Mouse (Mus musculus) ovary, postnatal 36 days (tissue): ENCODE measurements around the gene Zfand2a.

ENCODE experiments used
- DNase-seq: peaks from one replicate; pipeline ENCODE4 v3.0.0; 2022; ENCODE audit warnings: low spot score, mixed read lengths

Gene Zfand2a

DNA sequence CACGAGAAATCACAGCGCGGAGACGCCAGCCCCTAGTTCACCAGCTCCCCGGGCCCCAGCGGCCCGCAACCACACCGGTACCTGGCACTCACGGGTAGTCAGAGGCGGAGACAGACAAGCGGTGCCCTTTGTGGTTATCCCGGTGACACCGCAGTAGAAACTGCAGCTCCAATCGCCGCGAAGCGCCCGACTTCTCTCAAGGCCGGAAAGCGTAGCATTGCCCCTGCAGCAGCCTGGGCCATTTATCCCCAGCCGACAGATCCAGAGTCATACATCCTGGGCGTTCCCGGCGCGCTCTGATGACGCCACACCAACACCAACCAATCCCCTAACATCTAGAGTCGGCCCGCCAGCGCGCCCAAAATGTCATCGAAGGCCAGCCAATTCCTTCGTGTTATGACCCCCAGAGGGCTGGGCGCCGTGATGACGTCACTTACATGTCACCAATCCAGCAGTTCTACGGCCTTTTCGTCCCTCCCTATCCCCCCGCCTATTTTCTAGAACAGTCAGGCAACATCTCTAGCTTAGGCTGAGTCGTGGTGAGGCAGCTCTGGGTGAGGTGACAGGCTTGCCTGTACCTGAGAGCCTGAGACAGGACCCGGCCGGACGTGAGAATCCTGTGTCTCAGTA, at the start of gene Zfand2a:
Gene Zfand2a, minus strand, starts transcription at position 365 of the 630 bp plus-strand sequence.
- peak; percentile 97 for DNase-seq

GRCm38 (mm10) chr5:139528851-139529250, 44.5 kb upstream of the Zfand2a start:
- no peak for DNase-seq

- DNase-seq: no peak
Observed at GRCm38 (mm10) chr5:139521987-139522386, 37.6 kb upstream of the Zfand2a start.

DNA sequence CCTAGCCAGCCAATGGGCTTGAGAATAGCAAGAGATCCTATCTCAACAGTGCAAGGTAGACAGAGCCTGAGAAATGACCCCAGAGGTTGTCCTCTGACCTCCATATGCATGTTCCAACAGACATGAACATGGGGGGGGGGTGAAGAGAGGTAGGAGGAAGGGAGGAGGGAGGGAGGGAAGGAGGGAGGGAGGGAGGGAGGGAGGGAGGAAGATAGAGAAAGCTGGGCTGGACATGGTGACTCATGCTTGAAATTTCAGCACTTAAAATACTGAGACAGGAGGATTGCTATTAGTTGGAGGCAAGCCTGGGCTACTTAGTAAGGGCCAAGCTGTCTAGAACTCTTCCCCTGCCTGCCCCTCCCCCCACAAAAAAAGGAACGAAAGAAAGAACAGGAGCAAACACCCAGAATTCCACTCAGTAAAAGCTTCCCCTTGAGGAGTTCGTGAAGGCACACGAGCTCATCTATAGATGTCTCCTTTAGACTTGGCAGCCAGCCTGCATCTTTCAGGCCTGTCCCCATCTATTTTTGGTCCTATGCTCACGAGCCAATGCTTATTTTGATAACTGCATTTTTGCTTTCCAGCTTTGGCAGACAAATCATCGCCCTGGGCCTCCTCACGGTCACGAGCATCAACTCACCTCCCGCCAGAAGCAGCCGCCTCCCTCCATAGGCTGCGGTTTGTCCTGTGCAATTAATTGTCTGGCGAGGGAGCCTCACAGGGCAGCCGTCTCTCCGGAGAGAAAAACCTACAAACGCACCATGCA, 35.9 kb upstream of the Zfand2a start:
- no peak for DNase-seq

- DNase-seq: no peak
Observed at GRCm38 (mm10) chr5:139516281-139516680, 31.9 kb upstream of the Zfand2a start.

GRCm38 (mm10) chr5:139512201-139512600, 27.9 kb upstream of the Zfand2a start:
- no peak for DNase-seq

GRCm38 (mm10) chr5:139510682-139511366, 26.5 kb upstream of the Zfand2a start:
- DNase-seq: no peak

DNA sequence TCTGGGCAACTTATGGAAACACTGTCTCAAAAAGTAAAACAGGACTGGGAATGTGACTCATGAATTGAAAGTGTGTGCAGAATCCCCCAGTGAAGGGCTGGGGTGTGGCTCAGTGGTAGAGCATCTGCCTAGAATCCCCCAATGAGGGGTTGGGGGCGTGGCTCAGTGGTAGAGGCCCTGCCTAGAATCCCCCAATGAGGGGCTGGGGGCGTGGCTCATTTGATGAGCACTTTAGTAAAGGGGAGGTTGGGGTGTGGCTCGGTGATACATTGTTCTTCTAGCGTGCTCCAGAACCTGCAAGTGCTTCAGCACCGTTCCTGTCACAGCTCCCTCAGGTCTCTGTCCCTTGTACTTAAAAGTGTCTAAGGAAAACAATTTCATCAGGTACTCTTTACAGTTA, 21.9 kb upstream of the Zfand2a start:
- no peak for DNase-seq

- DNase-seq: peak; percentile 77
Observed at GRCm38 (mm10) chr5:139505073-139505606, 20.8 kb upstream of the Zfand2a start.

DNA sequence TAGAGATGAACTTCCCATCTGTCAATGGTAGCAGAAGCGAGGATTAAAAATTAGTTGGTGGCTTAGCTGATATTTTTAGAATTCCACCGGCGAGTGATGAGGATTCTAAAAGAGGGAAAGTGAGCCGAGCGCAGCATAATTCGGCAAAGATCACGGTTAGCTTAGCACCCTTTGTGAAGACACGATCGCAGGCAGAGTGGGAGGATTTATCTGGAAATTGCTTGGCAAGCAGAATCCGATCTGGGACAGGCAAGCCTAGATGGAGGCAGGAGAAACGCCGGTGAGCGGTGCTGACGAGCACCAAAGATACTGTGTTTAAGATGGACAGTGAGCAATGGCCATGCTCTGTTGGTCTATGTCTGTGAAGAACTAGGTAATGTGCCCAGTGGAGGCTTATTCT, 17.9 kb upstream of the Zfand2a start:
- no peak for DNase-seq

DNA sequence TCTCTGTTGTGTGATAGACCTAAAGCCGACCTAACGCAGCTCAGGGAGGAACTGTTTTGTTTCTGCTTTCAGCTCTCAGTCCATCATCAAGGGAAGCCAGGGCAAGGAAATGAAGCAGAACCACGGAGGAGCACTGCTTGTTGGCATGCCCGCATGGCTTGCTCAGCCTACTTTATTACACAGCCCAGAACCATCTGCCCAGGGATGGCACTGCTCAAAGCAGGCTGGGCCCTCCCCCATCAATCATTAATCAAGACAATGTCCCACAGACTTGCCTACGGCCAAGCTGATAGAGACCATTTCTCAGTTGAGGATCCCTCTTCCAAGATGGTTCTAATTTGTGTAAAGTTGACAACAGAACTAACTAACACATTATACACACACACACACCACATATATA, 14.4 kb upstream of the Zfand2a start:
- DNase-seq: no peak

GRCm38 (mm10) chr5:139496939-139497338, 12.6 kb upstream of the Zfand2a start:
- DNase-seq: no peak

- peak; percentile 14 for DNase-seq
Observed at GRCm38 (mm10) chr5:139495019-139495669, 10.8 kb upstream of the Zfand2a start.

DNA sequence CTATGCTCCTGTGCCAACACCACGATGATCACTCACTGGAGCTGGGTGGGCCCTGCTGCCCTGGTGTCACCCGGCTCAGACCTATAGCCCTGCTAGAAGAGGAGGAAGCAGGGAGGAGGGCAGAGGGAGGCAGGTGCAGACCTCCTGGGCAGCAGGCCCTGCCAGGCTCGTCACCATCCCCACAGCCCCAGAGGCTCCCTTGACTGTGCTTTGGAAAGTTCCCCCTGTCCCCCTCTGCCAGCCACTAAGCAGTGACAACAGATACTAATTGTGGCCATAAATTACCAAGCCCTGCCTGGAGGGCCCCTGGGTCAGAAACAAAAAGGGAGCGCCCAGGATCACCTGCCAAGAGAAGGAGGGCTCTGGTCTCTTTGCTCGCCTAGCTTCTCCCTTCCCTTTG, 9.3 kb upstream of the Zfand2a start:
- no peak for DNase-seq

DNA sequence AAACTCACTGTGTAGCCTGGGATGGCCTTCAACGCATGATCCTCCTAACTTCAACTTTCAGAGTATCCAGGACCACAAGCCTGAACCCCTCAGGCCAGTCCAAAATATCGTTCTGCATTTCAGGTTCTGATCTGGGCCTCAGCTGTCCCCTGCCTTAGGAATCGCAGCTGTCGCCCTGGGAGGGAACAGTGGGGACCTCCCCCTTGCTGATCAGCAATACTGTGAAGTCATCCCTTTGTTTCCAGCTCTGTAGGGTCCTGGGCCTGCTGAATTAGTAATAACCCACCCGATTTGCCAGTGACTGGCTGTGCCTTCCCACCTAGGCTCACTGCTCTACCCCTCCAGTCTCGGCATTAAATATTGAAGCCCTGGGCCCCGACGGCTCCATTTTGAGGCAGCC, 7.0 kb upstream of the Zfand2a start:
- no peak for DNase-seq

GRCm38 (mm10) chr5:139490131-139490530, 5.8 kb upstream of the Zfand2a start:
- DNase-seq: no peak

- no peak for DNase-seq
Observed at GRCm38 (mm10) chr5:139483171-139483848, 1.0 kb downstream of the Zfand2a start.

GRCm38 (mm10) chr5:139480406-139480805, 3.9 kb downstream of the Zfand2a start:
- DNase-seq: no peak

- no peak for DNase-seq
Observed at GRCm38 (mm10) chr5:139479088-139479487, 5.3 kb downstream of the Zfand2a start.

GRCm38 (mm10) chr5:139474741-139475140, 9.6 kb downstream of the Zfand2a start:
- no peak for DNase-seq

DNA sequence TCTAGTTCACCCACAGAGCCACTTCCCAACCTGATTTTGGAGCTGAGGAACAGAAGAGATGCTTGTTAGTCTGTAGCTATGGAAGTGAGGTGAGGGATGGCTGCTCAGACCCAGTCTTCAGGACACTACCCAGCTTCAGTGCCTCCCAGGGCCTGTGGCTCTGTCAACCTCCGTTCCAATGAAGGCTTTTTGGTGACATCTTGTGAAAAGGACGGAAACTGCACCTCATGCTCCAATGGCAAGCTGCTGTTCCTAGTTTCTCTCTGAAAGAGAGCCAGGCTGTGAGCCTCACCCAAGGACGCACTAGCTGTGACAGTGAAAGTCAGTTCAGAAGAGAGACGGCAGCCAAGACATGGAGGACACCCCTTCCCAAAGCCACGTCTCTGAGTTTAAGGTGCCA, 16.4 kb downstream of the Zfand2a start:
- peak; percentile 22 for DNase-seq

- no peak for DNase-seq
Observed at GRCm38 (mm10) chr5:139466801-139467200, 17.5 kb downstream of the Zfand2a start.
